Mouse (Mus musculus) embryo, embryonic 9.5 days (tissue): ENCODE measurements around the gene Jmy.
"Not testable (repeated sequence)": the region's sequence is repeated elsewhere in the genome, so short reads cannot be mapped to it uniquely, and the experiment has no call there.

Experiments
- DNase-seq: peaks from one replicate; pipeline ENCODE4 v3.0.0-alpha.2; 2017; ENCODE audit errors: extremely low spot score

Gene Jmy

GRCm38 (mm10) chr13:93499167-93499972, at the start of gene Jmy:
Gene Jmy, minus strand, starts transcription at chr13:93499808.
- peak; percentile 87 for DNase-seq

GRCm38 (mm10) chr13:93547641-93548040, 48.0 kb upstream of the Jmy start:
- no peak for DNase-seq

- no peak for DNase-seq
These were observed 46.4 kb upstream of the Jmy start for GRCm38 (mm10) chr13:93546011-93546410.

GRCm38 (mm10) chr13:93544274-93544673, 44.7 kb upstream of the Jmy start:
- no peak for DNase-seq

GRCm38 (mm10) chr13:93539311-93539710, 39.7 kb upstream of the Jmy start:
- DNase-seq = no peak

GRCm38 (mm10) chr13:93518753-93519319, 19.2 kb upstream of the Jmy start:
- DNase-seq = no peak

GRCm38 (mm10) chr13:93517223-93517622, 17.6 kb upstream of the Jmy start:
- no peak for DNase-seq

- DNase-seq = no peak
These were observed 14.6 kb upstream of the Jmy start for GRCm38 (mm10) chr13:93514000-93514795.

GRCm38 (mm10) chr13:93510447-93511180, 11.0 kb upstream of the Jmy start:
- DNase-seq = no peak

- DNase-seq = not testable (repeated sequence)
These were observed 7.3 kb upstream of the Jmy start for GRCm38 (mm10) chr13:93506920-93507319.

GRCm38 (mm10) chr13:93501724-93502123, 2.1 kb upstream of the Jmy start:
- DNase-seq = no peak

GRCm38 (mm10) chr13:93499973-93500633, 495 bp upstream of the Jmy start:
- no peak for DNase-seq

GRCm38 (mm10) chr13:93498211-93499166, 1.1 kb downstream of the Jmy start:
- DNase-seq = peak; percentile 62

GRCm38 (mm10) chr13:93496977-93497376, 2.6 kb downstream of the Jmy start:
- DNase-seq = no peak

- DNase-seq = no peak
These were observed 11.1 kb downstream of the Jmy start for GRCm38 (mm10) chr13:93488510-93488909.

GRCm38 (mm10) chr13:93487734-93488133, 11.9 kb downstream of the Jmy start:
- no peak for DNase-seq

GRCm38 (mm10) chr13:93484276-93484675, 15.3 kb downstream of the Jmy start:
- DNase-seq = no peak

- DNase-seq = no peak
These were observed 18.5 kb downstream of the Jmy start for GRCm38 (mm10) chr13:93481110-93481509.

GRCm38 (mm10) chr13:93478344-93478743, 21.3 kb downstream of the Jmy start:
- no peak for DNase-seq

- no peak for DNase-seq
These were observed 31.3 kb downstream of the Jmy start for GRCm38 (mm10) chr13:93468355-93468754.
